Mouse (Mus musculus) right cerebral cortex, adult 2 months (tissue): ENCODE measurements around the gene Nudt16.
A peak's percentile ranks its signal among the peaks of the same experiment; 100 is the strongest.
"Not testable (repeated sequence)": the region's sequence is repeated elsewhere in the genome, so short reads cannot be mapped to it uniquely, and the experiment has no call there.

Source experiments
- DNase-seq, 2 experiments: peaks; one replicate each; pipeline ENCODE4 v3.0.0; 2021 to 2022; ENCODE audit warnings: low spot score in 2 of 2

Nudt16 gene

DNA sequence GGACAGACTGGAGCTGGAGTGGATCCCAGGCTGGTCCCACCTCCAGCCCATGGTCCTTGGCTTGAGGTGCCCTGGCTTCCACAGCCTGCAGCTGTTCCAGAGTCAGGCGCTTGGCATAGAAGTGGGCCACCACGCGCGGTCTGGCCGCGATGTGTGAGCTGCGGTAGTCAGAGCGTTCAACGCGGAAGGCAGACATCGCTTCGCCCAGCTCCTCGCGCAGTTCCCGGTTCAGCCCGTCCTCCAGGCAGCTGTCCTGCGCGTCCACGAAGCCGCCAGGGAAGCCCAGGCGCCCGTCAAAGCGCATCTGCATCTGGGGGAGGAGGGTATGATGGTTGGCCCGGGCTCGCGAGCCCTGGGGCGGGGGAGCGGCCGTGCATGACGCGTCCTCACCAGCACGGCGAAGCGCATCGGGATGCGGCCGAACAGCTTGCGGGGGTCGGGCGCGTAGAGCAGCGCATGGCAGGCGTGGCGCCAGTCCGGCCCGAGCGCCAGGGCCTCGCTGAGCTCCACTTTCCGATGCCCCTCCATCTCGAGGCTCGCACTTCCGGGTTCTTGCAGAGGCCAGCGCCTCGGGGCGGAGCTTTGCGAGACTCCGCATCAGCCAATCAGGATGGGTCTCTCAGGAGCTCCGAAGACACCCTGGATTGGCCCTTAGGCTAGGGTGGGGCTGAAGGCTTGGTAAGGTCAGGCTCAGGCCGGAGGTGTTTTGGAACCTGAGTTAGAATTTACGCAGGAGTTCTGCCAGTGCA, at the start of gene Nudt16:
Nudt16 (minus strand) TSS at position 572 of the 749 bp plus-strand sequence.
- peak; percentile 86 to 90 for DNase-seq

DNA sequence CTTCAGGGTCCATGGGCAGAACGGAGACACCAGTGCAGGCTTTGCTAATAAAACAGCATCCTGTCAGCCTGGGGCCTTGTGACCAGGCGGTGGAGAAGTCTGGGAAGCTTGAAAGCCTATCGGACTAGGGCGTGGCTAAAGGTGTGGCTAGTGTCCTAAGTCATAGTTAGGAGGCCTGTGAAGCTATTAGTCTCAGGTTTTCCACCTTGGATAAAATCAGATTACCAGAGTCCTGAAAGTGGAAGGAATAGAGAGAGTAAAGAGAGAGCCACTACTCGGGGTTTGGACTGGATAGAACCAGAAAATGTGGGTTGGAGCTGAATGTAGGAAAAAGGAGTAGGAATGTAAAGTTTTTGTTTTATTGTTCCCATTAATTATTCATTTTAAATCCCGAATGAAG, 13.4 kb upstream of the Nudt16 start, which contains the start of gene 1700080E11Rik:
1700080E11Rik (minus strand) TSS at position 101 of the 400 bp plus-strand sequence.
- DNase-seq, result no peak

- DNase-seq, result no peak
Observed at GRCm38 (mm10) chr9:105139204-105139603, 7.6 kb upstream of the Nudt16 start.

GRCm38 (mm10) chr9:105136404-105136803, 4.8 kb upstream of the Nudt16 start:
- no peak for DNase-seq

GRCm38 (mm10) chr9:105134536-105134935, 2.9 kb upstream of the Nudt16 start:
- DNase-seq, result no peak

GRCm38 (mm10) chr9:105132002-105132367, 361 bp upstream of the Nudt16 start:
- DNase-seq, result no peak

DNA sequence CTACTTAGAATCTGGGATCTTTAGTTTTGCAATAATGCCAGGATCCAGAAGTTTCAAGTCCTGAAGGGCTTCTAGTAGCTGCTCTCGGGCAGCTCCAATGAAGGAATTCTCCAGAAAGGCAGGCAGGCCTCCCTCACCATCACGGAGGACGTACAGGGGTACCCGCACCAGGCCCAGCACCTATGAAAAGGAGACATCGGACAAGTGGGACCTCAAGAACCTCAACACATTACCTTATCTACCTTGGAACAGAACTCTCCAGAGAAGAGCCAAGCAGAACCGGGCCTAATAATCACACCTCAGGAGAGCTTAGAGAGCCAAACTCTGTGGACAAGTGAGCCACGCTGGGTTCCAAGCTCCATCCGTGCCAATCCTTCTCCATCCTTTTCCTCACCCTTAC, 1.3 kb downstream of the Nudt16 start:
- no peak for DNase-seq

DNA sequence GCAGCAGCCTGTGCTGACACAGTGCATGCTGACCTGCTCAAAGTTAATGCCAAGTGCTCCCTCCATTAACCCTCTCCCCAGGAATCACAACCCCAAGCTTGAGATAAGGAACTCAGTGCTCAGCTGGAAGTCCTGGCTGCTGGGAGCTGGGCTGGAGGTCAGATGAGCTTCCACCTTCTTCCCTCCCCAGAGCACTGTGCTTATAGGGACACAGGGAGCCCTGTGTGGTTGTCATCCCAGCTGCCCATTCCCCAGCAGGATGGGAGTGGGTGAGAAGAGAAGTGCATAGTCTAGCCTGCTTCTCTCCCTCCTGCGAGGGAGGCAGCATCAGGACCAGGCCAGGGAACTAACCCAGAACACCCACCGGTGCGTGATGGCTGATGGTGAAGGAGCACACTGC, 6.4 kb downstream of the Nudt16 start:
- DNase-seq, result not testable (repeated sequence)

- no peak for DNase-seq
Observed at GRCm38 (mm10) chr9:105103893-105104292, 27.7 kb downstream of the Nudt16 start.

DNA sequence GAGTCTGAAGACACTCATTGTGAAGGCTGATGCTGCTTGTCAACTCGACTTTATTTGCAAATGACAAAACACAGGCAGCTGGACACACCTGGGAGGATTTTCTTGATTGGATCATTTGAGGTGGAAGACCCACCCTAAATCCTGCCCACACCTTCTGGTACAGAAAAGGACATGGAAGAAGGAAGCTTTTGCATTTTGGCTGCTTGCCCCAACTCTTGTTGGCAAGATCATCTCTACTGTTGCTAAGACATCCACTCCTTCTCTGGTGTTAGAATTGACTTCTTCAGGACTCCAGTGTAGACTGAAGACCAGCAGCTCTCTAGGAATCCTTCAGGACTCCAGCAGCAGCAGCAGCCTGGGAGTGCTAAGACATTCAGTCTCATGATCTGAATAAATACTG, 29.7 kb downstream of the Nudt16 start:
- peak in 1 of 2 experiments; percentile 30 for DNase-seq

DNA sequence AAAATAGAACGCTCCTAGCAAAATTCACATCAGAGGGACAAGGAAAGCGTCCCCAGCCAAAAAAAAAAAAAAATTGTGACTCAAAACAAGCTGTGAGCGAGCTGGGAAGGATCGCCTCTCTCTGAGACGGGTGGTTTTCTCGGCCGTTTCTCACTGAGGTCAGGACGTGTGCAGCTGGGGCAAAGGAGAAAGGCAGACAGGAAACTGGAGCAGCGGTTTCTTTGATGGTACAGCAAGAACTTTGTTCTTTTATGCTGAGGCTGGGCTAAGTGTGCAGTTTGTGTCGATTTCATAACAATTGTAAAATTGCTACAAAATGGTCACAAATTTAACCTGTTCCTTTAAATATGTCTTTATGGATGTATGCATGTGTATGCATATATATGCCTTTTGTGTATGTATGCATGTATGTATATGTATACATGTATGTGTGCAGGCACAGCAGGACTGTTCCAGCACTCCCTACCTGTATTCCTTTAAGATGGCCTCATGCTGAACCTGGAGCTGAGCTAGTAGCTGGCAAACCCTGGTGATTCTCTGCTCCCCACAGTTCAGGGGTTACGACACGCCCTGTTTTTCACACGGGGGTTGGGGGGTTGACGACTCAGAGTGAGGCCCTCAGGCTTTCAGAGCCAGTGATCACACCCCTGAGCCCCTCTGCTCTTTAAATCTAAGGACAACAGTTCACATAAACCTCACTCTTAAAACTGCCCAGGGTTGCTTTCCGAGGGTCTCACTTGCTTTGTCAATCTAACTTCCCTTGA, 30.6 kb downstream of the Nudt16 start:
- no peak for DNase-seq

DNA sequence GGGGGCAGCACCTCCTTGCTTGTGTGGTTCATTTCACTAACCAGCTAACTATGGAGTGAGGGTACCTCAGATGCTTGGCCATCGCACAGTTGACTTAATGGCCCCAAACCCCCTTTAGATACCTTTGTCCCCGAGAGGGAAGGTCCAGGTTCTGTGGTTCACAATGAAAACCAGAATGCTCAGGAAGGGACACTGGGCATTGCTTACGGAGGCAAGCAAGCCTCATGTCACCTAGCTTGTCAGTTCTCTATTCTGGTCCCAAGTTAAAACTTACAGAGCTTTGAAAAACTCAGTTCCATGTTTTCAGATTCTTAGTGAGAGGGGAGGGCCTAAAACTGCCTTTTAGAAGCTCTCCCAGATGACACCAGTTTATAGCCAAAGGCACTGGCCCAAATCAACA, 51.4 kb downstream of the Nudt16 start:
- no peak for DNase-seq
